Mouse (Mus musculus) cerebral cortex, adult 2 months (tissue): ENCODE results near the gene Fam129a.

Experiments used
- WGBS: fragments of 180-500 bp; shearing (Covaris S2); methylation state at CpG from one replicate; pipeline ENCODE4 v1.1.7; 2018; 5-methylcytosine and 5-hydroxymethylcytosine counted together

Fam129a gene

DNA sequence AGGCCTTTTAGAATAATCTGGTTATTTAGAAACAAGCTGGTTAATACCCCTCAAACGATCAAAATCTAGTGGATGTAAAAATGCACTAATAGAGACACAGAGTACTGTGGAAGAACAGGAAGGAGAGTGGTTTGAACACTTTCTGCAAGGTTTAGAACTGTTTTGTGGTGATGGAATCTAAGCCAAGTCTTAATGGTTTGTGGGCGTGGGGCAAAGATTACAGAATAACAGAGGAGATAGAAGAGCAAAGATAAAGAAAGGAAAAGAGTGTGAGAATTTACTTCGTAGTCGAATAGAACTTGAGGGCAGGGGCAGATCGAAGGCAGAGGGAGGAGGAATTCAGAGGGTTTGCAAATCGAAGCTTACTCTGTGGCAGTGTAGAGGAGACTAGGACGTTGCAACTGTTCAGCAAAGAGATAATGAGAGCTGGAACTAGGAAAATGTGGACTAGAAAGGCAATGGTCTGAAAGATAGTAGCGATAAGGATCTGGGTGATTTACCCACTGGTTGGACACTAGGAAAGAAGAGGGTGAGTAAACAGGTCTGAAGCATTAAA, 182.5 kb downstream of the Fam129a start:
- 84% methylated on average over 8 of the region's 8 CpGs for WGBS

DNA sequence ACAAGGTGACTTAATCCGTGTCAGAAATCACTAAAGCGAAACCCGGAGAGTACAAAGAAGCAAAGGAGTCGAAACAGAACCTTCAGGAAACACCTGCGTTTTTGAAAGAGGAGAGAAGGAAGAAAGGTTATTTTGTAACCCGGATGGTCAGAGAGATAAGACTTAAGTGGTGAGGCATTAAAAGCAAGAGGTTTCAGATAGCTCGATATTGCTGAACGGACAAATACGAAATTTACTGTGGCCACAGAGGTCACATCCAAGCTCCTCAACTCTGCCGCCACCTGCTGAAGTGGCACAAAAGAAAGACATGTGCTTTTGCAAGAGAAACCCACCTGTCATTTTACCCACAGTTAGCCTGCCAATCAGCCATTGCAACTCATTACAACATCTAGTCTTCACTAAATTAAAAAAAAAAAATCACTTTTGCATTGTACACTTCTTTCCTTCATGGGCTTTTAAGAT, 183.1 kb downstream of the Fam129a start:
- 76% methylated on average over 10 of the region's 10 CpGs for WGBS

DNA sequence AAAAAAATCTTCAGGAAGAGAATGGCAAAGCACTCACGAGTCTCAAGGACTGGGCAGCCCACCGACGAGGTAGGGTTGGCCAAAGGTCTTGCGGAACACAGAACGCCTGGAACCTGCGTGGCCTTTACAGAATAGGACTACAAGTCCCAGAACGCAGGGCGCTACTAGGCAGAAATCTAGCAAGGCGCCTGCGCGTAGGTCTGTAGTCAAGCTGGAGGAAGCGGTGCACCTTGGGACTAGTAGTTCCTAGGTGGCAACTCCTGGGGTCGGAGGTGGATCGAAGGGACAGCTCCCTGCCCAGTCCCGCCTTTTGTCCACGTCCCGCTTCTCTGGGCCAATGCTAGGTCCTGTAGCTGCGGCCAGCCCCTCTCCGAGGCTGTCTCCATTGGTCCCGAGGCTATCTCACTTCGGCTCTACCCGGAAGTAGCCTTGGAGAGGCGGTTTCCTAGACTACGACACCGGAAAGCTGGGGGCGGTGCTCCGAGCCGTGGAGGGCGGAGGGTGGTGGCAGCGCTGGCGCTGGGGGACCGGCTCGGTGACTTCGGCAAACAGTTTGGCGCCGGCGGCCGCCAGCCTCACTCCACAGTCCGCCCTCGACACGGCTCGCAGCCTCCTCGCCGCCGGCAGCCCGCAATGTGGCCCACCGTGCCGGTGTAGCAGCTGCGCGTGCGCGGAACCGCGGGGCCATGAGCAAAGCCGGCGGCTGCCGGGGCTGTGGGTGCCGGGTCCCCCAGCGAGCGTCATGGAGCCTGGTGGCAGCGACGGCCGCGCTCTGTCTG, 184.1 kb downstream of the Fam129a start, which contains the start of gene Edem3:
TSS of gene Edem3 (plus strand) at position 491 of the 779 bp plus-strand sequence.
- under 1% methylated on average over 57 of the region's 64 CpGs for WGBS

DNA sequence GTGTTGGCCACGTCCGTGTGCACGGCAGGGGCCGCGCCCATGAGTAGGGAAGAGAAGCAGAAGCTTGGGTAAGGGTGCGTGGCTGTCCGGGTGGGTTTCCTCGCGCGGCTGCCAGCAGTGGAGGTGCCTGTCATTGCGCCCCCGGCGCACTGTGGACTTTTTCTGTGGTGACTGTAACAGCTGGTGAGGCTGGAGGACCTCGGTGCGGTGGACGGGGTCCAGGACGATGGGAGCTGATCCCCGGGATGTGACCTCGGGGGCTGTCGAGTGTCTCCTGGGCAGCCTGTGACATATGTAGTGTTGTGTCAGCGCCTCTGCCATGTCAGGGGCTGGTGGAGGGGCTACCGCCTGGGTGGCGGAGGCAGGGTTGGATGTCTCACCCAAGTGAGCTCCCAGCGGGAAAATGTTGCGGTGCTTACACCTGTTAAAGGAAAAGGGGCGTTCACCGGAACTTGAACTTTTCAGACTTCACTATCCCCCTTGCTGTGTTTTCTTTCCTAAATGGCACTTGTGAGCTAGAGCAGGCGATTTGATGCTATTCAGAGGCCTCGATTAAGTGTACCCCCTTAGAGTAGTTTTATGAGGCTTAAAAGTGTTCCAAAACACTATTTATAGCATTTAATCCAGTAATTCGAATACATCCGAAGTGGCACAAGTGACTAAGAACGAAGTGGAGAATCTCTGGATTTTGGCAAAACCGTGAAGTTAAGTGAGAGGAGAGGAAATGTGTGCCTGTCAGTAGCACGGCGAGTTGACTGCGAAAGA, 184.9 kb downstream of the Fam129a start:
- 1% methylated on average over 36 of the region's 36 CpGs for WGBS

DNA sequence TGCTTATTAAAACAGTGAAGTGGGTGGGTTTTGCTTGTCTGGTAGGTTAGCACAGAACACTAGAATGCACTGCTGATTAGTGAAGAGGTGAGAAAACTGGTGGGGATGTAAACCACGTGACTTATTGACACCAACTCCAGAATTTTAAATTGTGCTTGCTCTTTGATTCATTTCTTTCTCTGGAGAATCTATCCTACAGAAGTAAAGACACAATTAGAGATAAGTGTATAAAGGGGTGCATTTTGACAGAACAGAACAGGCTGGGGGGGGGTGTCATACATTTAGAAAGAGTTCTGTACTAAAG, 185.4 kb downstream of the Fam129a start:
- 9% methylated on average over 1 of the region's 1 CpGs for WGBS

DNA sequence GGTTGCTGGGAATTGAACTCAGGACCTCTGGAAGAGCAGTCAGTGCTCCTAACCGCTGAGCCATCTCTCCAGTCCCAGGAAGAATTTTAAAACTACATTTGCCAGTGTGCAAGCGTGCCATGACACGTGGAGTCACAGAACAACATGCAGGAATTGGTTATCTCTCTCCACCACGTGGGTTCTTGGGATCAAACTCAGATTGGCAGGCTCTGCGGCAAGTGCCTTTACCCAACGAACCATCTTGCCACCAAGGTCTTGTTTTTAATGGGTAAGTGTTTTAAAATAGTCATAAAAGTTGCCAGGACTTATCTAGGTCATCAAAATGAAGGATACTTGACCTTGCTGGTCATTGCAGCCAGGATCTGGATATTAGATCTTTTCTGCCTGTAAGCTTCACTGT, 187.3 kb downstream of the Fam129a start:
- WGBS, result 90% methylated on average over 6 of the region's 6 CpGs

DNA sequence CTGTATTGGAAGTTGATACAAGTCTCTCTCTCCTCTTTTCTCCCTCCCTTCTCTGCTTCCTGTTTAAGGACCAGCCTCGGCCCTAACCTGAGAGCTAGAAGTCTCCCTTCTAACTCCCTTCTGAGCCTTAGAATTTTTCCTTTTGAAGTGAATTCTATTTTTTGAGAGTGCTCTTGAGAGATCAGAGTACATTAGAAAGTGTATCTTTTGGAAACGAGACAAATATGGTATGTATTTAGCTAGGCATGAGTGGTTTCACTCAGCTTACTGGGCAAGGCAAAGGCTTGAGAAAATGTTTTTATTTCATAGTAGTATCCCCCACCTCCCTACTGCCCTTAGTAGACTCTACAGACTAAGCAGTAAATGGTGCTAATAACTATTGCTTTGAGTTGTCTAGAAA, 188.0 kb downstream of the Fam129a start:
- 80% methylated on average over 2 of the region's 2 CpGs for WGBS

DNA sequence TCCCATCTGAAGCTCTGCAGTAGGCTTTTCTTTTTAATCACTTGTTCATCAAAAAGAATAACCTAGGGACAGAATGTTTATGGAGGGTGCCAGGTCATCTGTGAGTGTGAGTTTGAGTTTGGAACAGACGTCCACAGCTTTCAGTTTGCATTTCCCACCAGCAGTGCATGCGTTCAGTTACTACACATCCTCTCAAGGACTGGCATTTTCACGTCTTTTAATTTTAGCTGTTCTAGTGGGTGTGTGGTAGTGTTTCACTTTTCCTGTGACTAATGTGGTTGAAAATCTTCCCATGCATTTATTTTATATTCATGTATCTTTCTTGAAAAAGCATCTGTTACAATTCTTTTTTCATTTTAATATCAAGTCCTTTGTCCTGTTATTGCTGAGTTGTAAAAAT, 193.2 kb downstream of the Fam129a start:
- 35% methylated on average over 3 of the region's 3 CpGs for WGBS

DNA sequence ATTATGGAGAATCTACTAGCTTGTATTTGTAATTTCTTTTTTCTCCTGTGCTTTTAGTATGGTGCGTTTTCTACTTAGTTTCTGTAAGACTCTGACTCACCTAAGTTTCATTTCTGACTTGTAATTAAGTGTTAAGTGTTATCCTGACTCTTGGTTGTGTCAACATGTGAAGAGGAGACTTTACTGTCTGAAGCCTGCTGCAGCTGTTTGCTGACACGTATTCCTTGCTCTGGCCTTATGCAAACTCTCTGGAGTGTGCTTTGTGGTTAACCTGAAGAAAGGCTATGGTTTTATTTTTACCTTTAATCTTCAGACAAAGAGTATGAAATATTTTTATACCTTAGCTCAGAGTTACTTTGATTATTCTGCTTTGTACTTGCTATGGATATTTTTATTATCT, 195.2 kb downstream of the Fam129a start:
- 88% methylated on average over 2 of the region's 2 CpGs for WGBS

DNA sequence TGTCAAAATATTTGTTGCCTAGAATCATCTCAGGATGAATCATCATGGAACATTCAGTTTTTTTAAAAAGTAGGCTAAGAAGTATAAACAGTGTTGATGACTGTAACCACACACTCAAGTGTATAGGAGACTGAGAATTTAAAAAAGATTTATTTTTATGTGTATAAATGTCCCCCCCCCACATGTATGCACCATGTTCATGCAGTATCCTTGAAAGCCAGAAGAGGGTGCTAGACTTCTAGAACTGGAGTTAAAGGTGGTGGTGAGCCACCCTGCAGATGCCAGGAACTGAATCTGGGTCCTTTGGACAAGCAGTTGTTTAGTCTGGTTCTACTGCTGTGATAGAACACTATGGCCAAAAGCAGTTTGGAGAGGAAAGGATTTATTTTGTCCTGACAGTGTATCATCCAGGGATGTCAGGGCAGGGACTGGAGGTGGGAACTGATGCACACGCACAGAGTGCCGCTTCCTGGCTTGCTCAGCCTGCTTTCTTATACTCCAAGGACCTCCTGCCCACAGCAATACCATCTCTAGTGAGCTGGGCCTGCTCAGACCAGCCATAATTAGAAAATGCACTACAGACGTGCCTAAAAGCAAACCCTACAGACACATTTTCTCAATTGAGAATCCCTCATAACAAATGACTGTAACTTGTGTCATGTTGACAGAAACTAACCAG, 196.1 kb downstream of the Fam129a start:
- 90% methylated on average over 3 of the region's 3 CpGs for WGBS

DNA sequence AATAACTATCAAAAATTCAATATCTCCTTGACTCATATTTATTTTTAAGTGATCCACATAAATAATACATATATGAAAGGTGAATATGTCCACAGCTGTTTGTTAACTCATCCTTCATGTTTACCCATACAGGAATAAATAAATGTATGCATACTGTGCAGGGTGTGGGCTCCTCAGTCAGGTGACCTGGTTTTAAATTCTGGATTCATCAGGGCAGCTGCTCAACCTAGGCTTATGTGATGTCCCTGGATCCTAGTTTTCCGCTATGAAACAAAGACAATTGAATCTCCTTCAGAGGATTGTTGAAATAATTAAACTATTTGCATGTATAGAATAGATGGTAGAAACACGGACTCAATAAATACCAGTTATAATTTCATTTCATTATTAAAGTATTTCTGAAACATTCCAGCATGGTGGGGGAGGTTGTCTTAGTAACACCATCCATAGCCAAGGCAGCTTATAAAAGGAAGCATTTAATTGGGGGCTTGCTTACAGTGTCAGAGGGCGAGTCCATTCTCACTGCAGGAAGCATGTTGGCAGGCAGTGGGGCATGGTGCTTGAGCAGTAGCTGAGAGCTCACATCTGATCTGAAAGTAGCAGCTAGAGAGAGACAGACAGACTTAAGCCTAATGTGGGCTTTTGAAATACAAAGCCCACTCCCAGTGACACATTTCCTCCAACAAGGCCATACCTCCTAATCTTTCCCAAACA, 198.4 kb downstream of the Fam129a start:
- WGBS, result 79% methylated on average over 3 of the region's 3 CpGs
